Mouse (Mus musculus) adipose tissue, adult 10 weeks (tissue): ENCODE data around the gene Hnrnpd. TPM values are rescaled to one million over a fixed set of nuclear protein-coding genes. Genes with fewer than 3 reads are reported as not detected.

Source experiments
- polyA plus RNA-seq: library from polyadenylated mRNA; stranded (reverse); fragments of 350-450 nt; fragmentation: Illumina TruSeq; extraction: RNeasy Lipid Tissue Mini Kit (QIAGEN cat#74804); gene quantifications from one replicate; pipeline ENCODE4 v1.2.3, GENCODE M21; 2014; ENCODE audit warnings: low read depth, low replicate concordance

The Hnrnpd gene
- polyA plus RNA-seq: 173 TPM

DNA sequence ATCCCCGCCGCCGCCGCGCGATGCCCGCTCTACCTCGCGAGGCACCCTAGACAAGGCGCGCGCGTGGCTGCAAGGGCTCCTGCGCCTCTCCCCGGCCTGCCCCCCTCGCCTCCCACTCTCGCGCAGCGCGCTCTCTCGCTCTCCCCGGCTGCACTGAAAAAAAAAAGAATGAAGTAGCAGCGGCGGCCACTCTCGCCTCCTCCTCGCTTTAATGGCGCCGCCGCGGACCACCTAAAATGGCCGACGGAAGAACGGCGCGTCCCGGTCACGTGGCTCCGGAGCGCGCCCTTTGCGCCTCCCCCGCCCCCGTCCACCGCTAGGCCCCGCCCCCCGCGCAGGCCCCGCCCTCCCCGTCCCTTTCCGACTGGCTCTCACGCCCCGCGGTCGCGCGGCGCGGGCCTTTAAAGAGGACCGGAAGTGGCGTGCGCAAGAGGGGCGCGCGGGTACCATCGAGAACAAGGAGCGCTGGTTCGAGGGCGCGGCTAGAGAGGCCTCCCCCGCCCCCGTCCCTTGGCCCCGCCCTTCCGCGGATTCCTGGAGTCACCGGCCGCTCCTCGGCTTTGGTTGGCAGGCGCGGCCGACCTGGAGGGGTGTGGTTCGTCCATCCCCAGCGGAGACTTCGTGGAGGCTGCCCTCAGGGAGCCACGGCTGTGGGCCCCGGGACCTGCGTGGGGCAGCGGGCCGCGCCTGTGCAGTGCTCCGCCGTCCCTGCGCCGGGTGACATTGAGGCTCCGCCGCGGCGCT lies at the start of gene Hnrnpd, which contains the start of gene 4930524J08Rik:
Gene Hnrnpd (minus strand): TSS at position 240 of the 744 bp plus-strand sequence.
Gene 4930524J08Rik (plus strand): TSS at position 363 of the 744 bp plus-strand sequence.

DNA sequence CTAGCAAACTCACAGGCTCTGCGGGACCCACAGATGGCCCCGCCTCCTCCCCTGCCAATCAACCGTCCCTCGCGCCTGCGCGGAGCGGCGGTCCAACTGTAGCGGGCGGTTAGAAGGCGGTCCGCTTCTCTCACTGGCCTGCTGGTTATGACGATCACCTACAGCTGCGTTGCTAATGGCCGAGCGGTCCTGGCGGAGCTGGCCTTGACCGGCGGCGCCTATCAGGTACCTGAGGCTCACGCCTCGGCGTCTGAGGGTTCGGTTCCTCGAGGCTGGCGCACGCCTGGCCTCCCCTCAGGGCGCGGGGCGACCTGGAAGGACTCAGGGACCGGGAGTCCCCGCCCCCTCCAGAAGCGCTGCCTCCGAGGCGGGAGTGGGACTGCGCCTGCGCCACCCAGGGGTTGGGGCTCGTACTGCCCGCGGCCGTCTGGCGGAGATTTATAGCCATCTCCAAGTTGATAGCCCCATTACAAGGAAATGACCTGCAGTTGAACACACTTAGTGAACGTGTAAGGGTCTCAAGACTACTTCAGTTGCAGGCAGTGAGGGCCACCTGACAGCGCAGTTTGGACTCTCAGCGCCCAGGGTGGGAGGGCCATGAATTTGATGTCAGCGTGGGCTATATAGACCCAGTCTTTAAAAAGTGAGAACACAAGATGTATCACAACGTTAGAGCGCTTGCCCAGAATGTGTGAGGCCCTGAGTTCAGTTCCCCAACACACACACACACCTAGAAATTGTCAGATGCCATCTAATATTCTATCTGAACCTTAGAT lies 72.4 kb downstream of the Hnrnpd start, which contains the start of gene Vamp9:
Gene Vamp9 (plus strand): TSS at position 74 of the 776 bp plus-strand sequence.

Other genes starting within 250 kb of the Hnrnpd start
- gene Rasgef1b, start 249.9 kb downstream of the Hnrnpd start, polyA plus RNA-seq: 20.9 TPM
- 1.2 TPM for gene Vamp9, start 72.7 kb downstream of the Hnrnpd start, polyA plus RNA-seq
- 2.8 TPM for gene 4930524J08Rik, start 123 bp upstream of the Hnrnpd start, polyA plus RNA-seq
- 138 TPM for gene Hnrnpdl, start 60.7 kb upstream of the Hnrnpd start, polyA plus RNA-seq
- 21.2 TPM for gene Enoph1, start 61.0 kb upstream of the Hnrnpd start, polyA plus RNA-seq
- 241 TPM for gene Tmem150c, start 180.9 kb upstream of the Hnrnpd start, polyA plus RNA-seq